Mouse (Mus musculus) lung, postnatal 0 days (tissue): ENCODE measurements at regions not wholly inside any gene's neighbourhood (a gene's known extent, or its start where the extent isn't known, plus 50 kb on each side); places are given as distances from the start of the nearest gene placed in this dataset.

Experiments used
- CTCF ChIP-seq: IDR thresholded peaks from 2 replicates; pipeline ENCODE4 v1.5.1; 2016; ENCODE audit warnings: antibody characterized with exemption, mild to moderate bottlenecking
- EP300 ChIP-seq: IDR thresholded peaks from 2 replicates; pipeline ENCODE4 v1.6.1; 2016; ENCODE audit warnings: antibody characterized with exemption, mild to moderate bottlenecking, control low read depth

DNA sequence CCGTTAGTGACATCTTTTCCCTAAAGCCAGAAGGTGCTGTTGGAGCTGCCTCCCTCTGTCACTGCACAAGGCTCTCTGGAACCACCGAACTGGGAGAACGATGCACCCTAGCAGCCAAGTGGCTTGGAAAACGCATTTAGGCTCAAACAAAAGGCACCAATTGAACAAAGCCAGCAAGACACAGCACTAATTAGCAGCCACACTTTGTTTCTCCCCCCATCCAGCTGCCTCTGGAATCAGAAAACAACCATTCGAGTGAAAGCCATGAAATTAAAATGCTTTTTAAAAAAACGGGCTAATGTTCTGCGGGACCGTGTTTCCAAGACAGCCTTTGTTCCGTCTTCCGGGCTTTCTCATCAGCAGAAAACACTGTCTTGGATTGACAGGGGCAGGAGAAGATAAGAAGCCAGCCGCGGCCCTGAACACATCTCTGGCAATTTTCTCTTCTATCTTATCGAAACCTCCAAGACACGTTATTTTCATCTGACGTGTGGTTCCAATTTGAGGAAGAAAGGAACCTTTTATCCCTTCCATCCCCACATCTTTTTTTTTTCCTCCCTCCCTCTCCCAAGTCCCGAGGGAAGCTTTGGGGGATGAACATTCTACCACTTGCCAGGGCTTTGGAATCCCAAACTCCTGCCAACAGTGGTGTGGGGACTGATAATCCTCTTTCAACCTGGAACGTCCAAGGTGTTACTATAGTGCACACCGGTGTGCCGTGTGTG, 54.8 kb upstream of the Sec14l1 start:
- no peak for TF ChIP-seq CTCF
- no peak for TF ChIP-seq EP300
